Mouse (Mus musculus): ENCODE measurements around the gene Fga. TPM values are rescaled to one million over a fixed set of nuclear protein-coding genes. Genes with fewer than 3 reads are reported as not detected.

The Fga gene
- total RNA-seq (2021) = not detected
- long read RNA-seq, experiment 1 = 0 reads
- long read RNA-seq, experiment 2 = 0 reads

DNA sequence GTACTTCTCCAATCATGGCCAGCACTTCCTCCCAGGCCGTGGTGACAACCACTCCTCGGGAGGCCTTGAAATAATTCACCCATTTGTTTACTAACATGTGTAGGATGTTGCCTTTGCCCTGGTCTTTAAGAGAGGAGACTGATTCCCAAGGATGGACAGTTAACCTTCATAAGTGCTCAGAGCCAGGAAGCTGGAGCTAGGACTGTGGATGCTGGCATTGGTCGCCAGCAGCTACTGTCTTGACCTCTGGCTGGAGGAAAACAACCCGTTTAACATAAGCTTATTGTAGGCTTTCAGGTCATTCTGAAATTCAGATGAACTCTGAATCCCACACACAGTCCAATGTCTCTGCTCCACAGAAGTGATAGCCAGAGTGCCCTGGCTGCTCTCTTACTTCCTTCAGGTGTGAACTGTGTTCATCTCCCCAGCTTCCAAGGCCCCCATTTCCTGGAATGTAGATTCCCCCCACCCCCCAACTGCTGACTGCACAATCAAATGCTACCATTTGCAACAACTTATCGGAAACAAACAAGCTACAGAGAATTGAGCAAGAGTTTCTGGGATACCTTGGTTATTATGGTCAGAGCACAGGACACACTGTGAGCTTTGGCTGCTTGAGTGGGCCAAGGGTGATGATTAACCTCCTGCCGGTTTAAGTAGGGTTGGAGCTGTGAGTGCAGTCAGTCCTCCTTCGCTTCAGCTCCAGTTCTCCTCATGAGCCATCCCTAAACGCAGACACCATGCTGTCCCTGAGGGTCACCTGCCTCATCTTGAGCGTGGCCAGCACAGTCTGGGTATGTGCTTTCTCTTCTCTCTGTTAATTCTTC, at the start of gene Fga:
Gene Fga (plus strand): TSS at position 602 of the 827 bp plus-strand sequence.
- intact Hi-C loops (cut with DNase I) = no loop called here

DNA sequence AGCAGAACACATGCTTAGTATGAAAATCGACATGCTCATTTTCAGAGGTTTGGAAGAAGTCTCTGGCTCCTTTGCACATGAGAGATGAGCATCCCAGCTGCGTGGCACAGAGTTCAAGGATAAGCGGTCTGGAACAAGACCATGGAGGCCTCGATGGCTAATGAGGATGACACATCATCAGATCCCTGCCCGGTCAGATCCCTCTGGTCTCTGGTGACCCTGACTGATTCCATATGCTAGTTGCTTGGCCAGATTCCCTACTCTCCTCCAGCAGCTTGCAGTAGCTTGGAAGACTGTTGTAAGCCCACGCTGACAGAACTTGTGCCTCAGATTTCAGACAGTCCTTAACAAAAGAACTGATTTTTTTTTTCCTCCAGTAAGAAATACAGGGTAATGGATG, 45.1 kb upstream of the Fga start:
- no peak for DNase-seq (ENCODE audit: low spot score in 2 of 2)
- intact Hi-C loops (cut with DNase I) = loop anchor here (5.0 kb wide), 1 partner anchor 104 kb away; the partner anchor contains the start of gene Rbm46

More for the DNA sequence above, at the start of gene Fga:
- DNase-seq (ENCODE audit: low spot score in 2 of 2) = no peak

DNA sequence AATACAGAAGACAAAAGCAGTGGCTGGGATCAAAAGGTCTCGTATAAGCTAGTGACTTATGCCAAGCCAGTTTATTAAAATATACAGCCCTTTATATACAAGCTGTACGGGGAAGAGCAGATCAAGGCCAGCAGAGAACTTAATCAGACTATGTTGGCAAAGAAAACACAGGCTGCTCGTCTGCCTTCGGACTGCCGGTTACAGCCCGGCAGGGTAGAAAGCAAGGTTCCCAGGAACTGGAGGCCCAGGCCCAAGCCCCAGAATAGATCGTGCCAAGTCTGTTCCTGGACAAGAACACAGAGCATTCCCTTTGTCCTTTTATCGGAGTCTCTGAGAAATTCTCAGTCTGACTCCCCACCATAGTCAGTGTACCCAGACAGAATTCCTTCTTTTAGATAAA, 44.0 kb upstream of the Fga start:
- intact Hi-C loops (cut with DNase I) = loop anchor here (5.0 kb wide), 1 partner anchor 105 kb away; the partner anchor contains the start of gene Rbm46

DNA sequence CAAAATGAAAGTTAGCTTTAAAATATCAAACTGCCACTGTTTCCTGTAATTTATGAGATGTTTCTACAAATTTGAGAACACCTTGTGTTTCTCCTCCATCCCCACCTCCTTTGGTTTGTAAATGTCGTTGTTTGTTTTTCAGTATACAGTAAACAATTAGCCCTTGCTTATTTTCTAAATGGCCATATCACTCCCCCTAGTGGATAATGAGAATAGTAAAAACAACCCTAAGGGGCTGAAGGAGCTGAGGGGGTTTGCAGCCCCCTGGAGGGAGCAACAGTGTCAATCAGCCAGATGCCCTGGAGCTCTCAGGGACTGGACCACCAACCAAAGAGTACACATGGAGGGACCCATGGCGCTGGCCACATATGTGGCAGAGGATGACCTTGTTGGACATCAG, 41.0 kb upstream of the Fga start:
- intact Hi-C loops (cut with DNase I) = loop anchor here (5.0 kb wide), 1 partner anchor 108 kb away; the partner anchor contains the start of gene Rbm46

More for the DNA sequence above, 44.0 kb upstream of the Fga start:
- no peak for DNase-seq (ENCODE audit: low spot score in 2 of 2)

DNA sequence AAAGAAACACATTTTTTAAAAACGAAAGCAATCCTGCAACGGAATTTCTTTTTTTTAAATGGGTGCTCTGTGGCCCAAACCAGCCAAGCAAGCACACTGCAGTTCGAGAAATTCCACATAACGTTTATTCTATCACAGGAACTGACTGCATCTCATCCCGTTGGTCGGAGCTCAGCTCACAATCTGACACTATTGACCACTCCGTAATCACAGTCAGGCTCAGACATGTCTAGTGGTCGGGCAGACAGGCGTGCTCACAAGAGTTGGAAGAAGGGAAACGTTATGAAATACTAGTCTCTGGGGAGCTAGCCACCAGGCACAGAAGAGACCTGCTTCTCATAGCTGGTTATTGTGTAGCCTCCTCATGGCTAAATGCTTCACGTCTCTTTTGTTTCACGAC, 33.9 kb upstream of the Fga start:
- no peak for DNase-seq (ENCODE audit: low spot score in 2 of 2)
- intact Hi-C loops (cut with DNase I) = no loop called here

More for the DNA sequence above, 41.0 kb upstream of the Fga start:
- no peak for DNase-seq (ENCODE audit: low spot score in 2 of 2)

DNA sequence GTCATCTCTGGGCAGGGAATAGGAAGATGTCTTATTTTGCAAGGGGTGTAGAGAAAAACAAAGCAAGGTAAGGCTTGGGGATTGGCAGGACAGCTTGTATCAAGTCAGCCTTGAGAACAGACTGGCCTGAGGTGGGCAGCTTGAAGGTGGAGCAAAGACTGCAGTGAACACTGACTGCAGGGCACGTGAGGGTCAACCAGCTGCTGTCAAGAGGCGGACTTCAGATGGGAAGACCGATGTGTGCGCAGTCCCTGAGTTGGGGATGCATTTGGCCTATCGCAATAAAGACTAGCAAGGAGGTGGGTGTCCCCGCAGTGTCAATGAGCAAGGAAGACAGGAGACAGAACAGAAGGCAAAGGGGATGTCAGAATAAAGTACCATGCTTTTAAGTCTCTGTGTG, 32.9 kb upstream of the Fga start:
- no peak for DNase-seq (ENCODE audit: low spot score in 2 of 2)
- intact Hi-C loops (cut with DNase I) = no loop called here

GRCm38 (mm10) chr3:82995368-82995767, 30.5 kb upstream of the Fga start:
- peak; percentile 12 to 16 for DNase-seq (ENCODE audit: low spot score in 2 of 2)

GRCm38 (mm10) chr3:82996656-82997055, 29.2 kb upstream of the Fga start:
- no peak for DNase-seq (ENCODE audit: low spot score in 2 of 2)
- intact Hi-C loops (cut with DNase I) = no loop called here

More at GRCm38 (mm10) chr3:82995368-82995767, 30.5 kb upstream of the Fga start:
- intact Hi-C loops (cut with DNase I) = no loop called here

DNA sequence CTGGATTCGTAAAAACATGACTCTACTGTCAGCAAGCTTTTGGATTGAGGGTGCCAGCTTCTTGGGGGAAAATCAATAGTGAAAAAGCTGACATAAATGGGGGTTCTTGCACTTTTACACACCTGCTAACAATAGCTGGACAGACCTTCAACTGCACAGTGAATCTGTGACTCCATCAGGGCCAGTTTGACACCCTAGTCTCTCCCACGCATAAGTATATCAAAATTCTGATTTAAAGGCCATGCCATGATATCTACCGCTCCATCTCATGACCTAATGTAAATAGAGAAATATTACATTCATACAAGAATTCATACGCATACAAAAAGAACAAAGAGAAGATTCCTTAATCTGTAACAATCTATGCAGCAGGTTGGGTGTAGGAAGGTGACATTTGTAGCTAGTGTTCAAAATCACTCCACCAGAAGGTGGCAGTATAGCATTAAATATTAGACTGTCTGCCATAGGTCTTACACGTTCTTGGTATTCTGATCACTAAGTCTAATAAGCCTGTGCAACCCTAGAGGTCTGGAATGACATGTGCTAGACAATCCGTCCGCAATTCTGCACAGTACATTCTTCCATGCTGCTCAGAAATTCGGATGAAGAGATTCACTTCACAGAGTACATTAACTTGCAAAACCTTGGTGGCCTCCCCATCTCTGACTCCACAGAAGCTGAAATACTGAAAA, 27.0 kb upstream of the Fga start:
- intact Hi-C loops (cut with DNase I) = loop anchor here (2.0 kb wide), 1 partner anchor 56 kb away; the partner anchor contains the start of gene Plrg1

GRCm38 (mm10) chr3:82999995-83000394, 25.9 kb upstream of the Fga start:
- intact Hi-C loops (cut with DNase I) = loop anchor here (2.0 kb wide), 2 partner anchors 55 to 273 kb away; partner anchors contain the start of gene Plrg1
- no peak for DNase-seq (ENCODE audit: low spot score in 2 of 2)

More for the DNA sequence above, 27.0 kb upstream of the Fga start:
- peak; percentile 79 to 84 for DNase-seq (ENCODE audit: low spot score in 2 of 2)

GRCm38 (mm10) chr3:83002191-83002590, 23.7 kb upstream of the Fga start:
- intact Hi-C loops (cut with DNase I) = loop anchor here (1.0 kb wide), 1 partner anchor 51 kb away; no protein-coding TSS in a partner anchor
- peak; percentile 42 to 62 for DNase-seq (ENCODE audit: low spot score in 2 of 2)

GRCm38 (mm10) chr3:83003068-83003467, 22.8 kb upstream of the Fga start:
- intact Hi-C loops (cut with DNase I) = no loop called here
- no peak for DNase-seq (ENCODE audit: low spot score in 2 of 2)

GRCm38 (mm10) chr3:83004801-83005200, 21.1 kb upstream of the Fga start:
- intact Hi-C loops (cut with DNase I) = no loop called here
- no peak for DNase-seq (ENCODE audit: low spot score in 2 of 2)

GRCm38 (mm10) chr3:83007557-83007956, 18.3 kb upstream of the Fga start, which contains the start of gene Fgg:
Gene Fgg (plus strand): TSS chr3:83007724.
- DNase-seq (ENCODE audit: low spot score in 2 of 2) = no peak
- intact Hi-C loops (cut with DNase I) = no loop called here

GRCm38 (mm10) chr3:83010291-83010690, 15.6 kb upstream of the Fga start:
- intact Hi-C loops (cut with DNase I) = no loop called here
- DNase-seq (ENCODE audit: low spot score in 2 of 2) = no peak

- intact Hi-C loops (cut with DNase I) = no loop called here
- no peak for DNase-seq (ENCODE audit: low spot score in 2 of 2)
Measured at GRCm38 (mm10) chr3:83011136-83011535, 14.7 kb upstream of the Fga start.

- intact Hi-C loops (cut with DNase I) = no loop called here
Measured at GRCm38 (mm10) chr3:83011565-83011964, 14.3 kb upstream of the Fga start.

GRCm38 (mm10) chr3:83012636-83013035, 13.2 kb upstream of the Fga start:
- DNase-seq (ENCODE audit: low spot score in 2 of 2) = no peak
- intact Hi-C loops (cut with DNase I) = no loop called here

More at GRCm38 (mm10) chr3:83011565-83011964, 14.3 kb upstream of the Fga start:
- DNase-seq (ENCODE audit: low spot score in 2 of 2) = no peak

DNA sequence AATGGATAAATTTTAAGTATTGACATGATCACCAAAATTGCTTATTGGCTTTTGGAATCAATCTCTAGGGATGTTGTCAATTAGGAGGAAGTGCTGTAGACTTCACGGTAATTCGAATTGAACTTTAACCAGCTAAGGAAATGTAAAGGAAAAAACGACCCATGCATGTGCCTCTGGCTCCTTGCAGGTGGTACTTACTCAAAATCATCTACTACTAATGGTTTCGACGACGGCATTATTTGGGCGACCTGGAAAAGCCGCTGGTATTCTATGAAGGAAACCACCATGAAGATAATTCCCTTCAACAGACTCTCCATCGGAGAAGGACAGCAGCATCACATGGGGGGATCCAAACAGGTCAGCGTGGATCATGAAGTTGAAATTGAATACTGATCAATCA, 11.9 kb upstream of the Fga start:
- intact Hi-C loops (cut with DNase I) = no loop called here
- no peak for DNase-seq (ENCODE audit: low spot score in 2 of 2)

GRCm38 (mm10) chr3:83016236-83016635, 9.6 kb upstream of the Fga start:
- intact Hi-C loops (cut with DNase I) = no loop called here
- DNase-seq (ENCODE audit: low spot score in 2 of 2) = no peak

All from left cerebral cortex, postnatal 14 days (tissue).